Mouse (Mus musculus): ENCODE measurements around the gene Map3k14.

- TF ChIP-seq POLR2A (IDR thresholded peaks at IDR 0.05; ENCODE audit: extremely low read depth, insufficient read depth, low read length) (no peak), CTCF (IDR thresholded peaks at IDR 0.05; ENCODE audit: low read depth, low read length) (no peak)
These were observed 48.1 kb upstream of the Map3k14 start for GRCm38 (mm10) chr11:103315379-103315778.

Data from liver, adult 2 months (tissue).